Mouse (Mus musculus) embryonic facial prominence, embryonic 10.5 days (tissue): ENCODE data around the gene Tbc1d14. TPM values are rescaled to one million over a fixed set of nuclear protein-coding genes. Genes with fewer than 3 reads are reported as not detected.
A peak's percentile ranks its signal among the peaks of the same experiment; 100 is the strongest.

Experiments
- DNase-seq: peaks from one replicate; pipeline ENCODE4 v3.0.0-alpha.2; 2017; ENCODE audit warnings: low spot score
- H3K27ac ChIP-seq: fragments of 300-500 bp; sonication (generic); replicated peaks from 2 replicates; pipeline ENCODE4 v1.5.1; 2016; ENCODE audit warnings: mild to moderate bottlenecking
- H3K27me3 ChIP-seq: fragments of 300-500 bp; sonication (generic); replicated peaks from 2 replicates; pipeline ENCODE4 v1.6.1; 2016; ENCODE audit warnings: low read depth, mild to moderate bottlenecking; ENCODE audit not compliant: poor library complexity, severe bottlenecking
- H3K36me3 ChIP-seq: fragments of 300-500 bp; sonication (generic); replicated peaks from 2 replicates; pipeline ENCODE4 v1.6.1; 2016; ENCODE audit warnings: mild to moderate bottlenecking, moderate library complexity
- H3K4me1 ChIP-seq: fragments of 300-500 bp; sonication (generic); 2 replicates; pipeline ENCODE4 v1.6.1; 2016
- H3K4me3 ChIP-seq: fragments of 300-500 bp; sonication (generic); 2 replicates; pipeline ENCODE4 v1.5.1; 2016; ENCODE audit warnings: mild to moderate bottlenecking, moderate library complexity
- H3K9me3 ChIP-seq: fragments of 300-500 bp; sonication (generic); 2 replicates; pipeline ENCODE4 v1.6.1; 2016; ENCODE audit warnings: mild to moderate bottlenecking
- WGBS: fragments of 180-500 bp; shearing (Covaris S2); methylation state at CpG from one replicate; pipeline ENCODE4 v1.1.7; 2016; 5-methylcytosine and 5-hydroxymethylcytosine counted together
- polyA plus RNA-seq: library from polyadenylated mRNA; unstranded; fragments of >200 nt; fragmentation: Nextera tagmentation; extraction: Ambion mirVana; gene quantifications from 2 replicates; pipeline ENCODE4 v1.2.1, GENCODE M21; 2016

The Tbc1d14 gene
- polyA plus RNA-seq, 1 experiment from 2014 or later, result 39.9 TPM

GRCm38 (mm10) chr5:36544765-36545164 lies 48.3 kb downstream of the Tbc1d14 start:
- 91% methylated on average over 1 of the region's 1 CpGs for WGBS
- H3K4me3 ChIP-seq, result no peak overlapping the region
- no peaks in the 10 kb centered on the region for H3K9me3 ChIP-seq
- H3K36me3 ChIP-seq, result no peaks in the 10 kb centered on the region
- H3K27me3 ChIP-seq, result no peaks in the 10 kb centered on the region
- no peak for DNase-seq
- H3K4me1 ChIP-seq, result 0 out of 2 replicates have a peak, but pooled peaks cover 3% of the 10 kb centered on the region
- H3K27ac ChIP-seq, result no peak overlapping the region

- H3K27ac ChIP-seq, result no peak overlapping the region
- no peak overlapping the region for H3K4me3 ChIP-seq
- H3K4me1 ChIP-seq, result no peaks in the 10 kb centered on the region
- no peaks in the 10 kb centered on the region for H3K9me3 ChIP-seq
- H3K36me3 ChIP-seq, result no peaks in the 10 kb centered on the region
- H3K27me3 ChIP-seq, result no peaks in the 10 kb centered on the region
- DNase-seq, result no peak
- 92% methylated on average over 2 of the region's 2 CpGs for WGBS
These were observed 52.1 kb downstream of the Tbc1d14 start for GRCm38 (mm10) chr5:36540928-36541327.

GRCm38 (mm10) chr5:36538576-36539187 lies 54.4 kb downstream of the Tbc1d14 start:
- Histone ChIP-seq H3K9me3 (no peaks in the 10 kb centered on the region), H3K36me3 (no peaks in the 10 kb centered on the region), H3K27ac (no peak overlapping the region), H3K4me3 (no peak overlapping the region), H3K4me1 (no peaks in the 10 kb centered on the region), H3K27me3 (no peaks in the 10 kb centered on the region)
- peak; percentile 55 for DNase-seq
- WGBS, result 45% methylated on average over 4 of the region's 4 CpGs

- no peak overlapping the region for H3K27ac ChIP-seq
- DNase-seq, result no peak
- H3K36me3 ChIP-seq, result no peaks in the 10 kb centered on the region
- no peaks in the 10 kb centered on the region for H3K4me1 ChIP-seq
- no peaks in the 10 kb centered on the region for H3K9me3 ChIP-seq
- WGBS, result 90% methylated on average over 3 of the region's 3 CpGs
- H3K4me3 ChIP-seq, result no peak overlapping the region
- H3K27me3 ChIP-seq, result no peaks in the 10 kb centered on the region
These were observed 56.7 kb downstream of the Tbc1d14 start for GRCm38 (mm10) chr5:36536424-36536823.

GRCm38 (mm10) chr5:36535438-36536176 lies 57.5 kb downstream of the Tbc1d14 start:
- peaks cover 6% of the 10 kb centered on the region for H3K4me1 ChIP-seq
- H3K36me3 ChIP-seq, result no peaks in the 10 kb centered on the region
- no peak overlapping the region for H3K27ac ChIP-seq

GRCm38 (mm10) chr5:36534455-36535030 lies 58.5 kb downstream of the Tbc1d14 start:
- WGBS, result 86% methylated on average over 6 of the region's 6 CpGs
- peaks cover 16% of the 10 kb centered on the region for H3K4me1 ChIP-seq
- H3K9me3 ChIP-seq, result no peaks in the 10 kb centered on the region
- no peak overlapping the region for H3K4me3 ChIP-seq
- DNase-seq, result no peak
- H3K27me3 ChIP-seq, result no peaks in the 10 kb centered on the region
- H3K36me3 ChIP-seq, result no peaks in the 10 kb centered on the region
- H3K27ac ChIP-seq, result no peak overlapping the region

More at GRCm38 (mm10) chr5:36535438-36536176, 57.5 kb downstream of the Tbc1d14 start:
- Histone ChIP-seq H3K27me3 (no peaks in the 10 kb centered on the region), H3K4me3 (no peak overlapping the region), H3K9me3 (no peaks in the 10 kb centered on the region)
- no peak for DNase-seq
- 84% methylated on average over 6 of the region's 6 CpGs for WGBS

GRCm38 (mm10) chr5:36530129-36530751 lies 62.8 kb downstream of the Tbc1d14 start:
- DNase-seq, result peak; percentile 95
- H3K27me3 ChIP-seq, result no peaks in the 10 kb centered on the region
- peaks cover 37% of the 10 kb centered on the region for H3K4me1 ChIP-seq
- WGBS, result under 1% methylated on average over 28 of the region's 28 CpGs
- H3K9me3 ChIP-seq, result no peaks in the 10 kb centered on the region
- H3K36me3 ChIP-seq, result 0 out of 2 replicates have a peak, but pooled peaks cover 7% of the 10 kb centered on the region
- peak overlapping the region; percentile 94 for H3K4me3 ChIP-seq
- peak overlapping the region; percentile 93 for H3K27ac ChIP-seq

GRCm38 (mm10) chr5:36529698-36530097 lies 63.4 kb downstream of the Tbc1d14 start:
- peak overlapping the region; percentile 94 for H3K4me3 ChIP-seq
- peak overlapping the region; percentile 93 for H3K27ac ChIP-seq
- WGBS, result 13% methylated on average over 5 of the region's 5 CpGs
- DNase-seq, result no peak
- H3K27me3 ChIP-seq, result no peaks in the 10 kb centered on the region
- peaks cover 12% of the 10 kb centered on the region for H3K36me3 ChIP-seq
- H3K9me3 ChIP-seq, result no peaks in the 10 kb centered on the region
- H3K4me1 ChIP-seq, result peaks cover 37% of the 10 kb centered on the region

- peaks cover 37% of the 10 kb centered on the region for H3K4me1 ChIP-seq
- no peaks in the 10 kb centered on the region for H3K9me3 ChIP-seq
- WGBS, result 88% methylated on average over 2 of the region's 2 CpGs
These were observed 66.2 kb downstream of the Tbc1d14 start for GRCm38 (mm10) chr5:36526921-36527320.

GRCm38 (mm10) chr5:36526274-36526673 lies 66.8 kb downstream of the Tbc1d14 start:
- no peak for DNase-seq
- Histone ChIP-seq H3K27ac (no peak overlapping the region), H3K27me3 (no peaks in the 10 kb centered on the region), H3K36me3 (peaks cover 46% of the 10 kb centered on the region), H3K9me3 (no peaks in the 10 kb centered on the region), H3K4me1 (peaks cover 37% of the 10 kb centered on the region), H3K4me3 (no peak overlapping the region)
- WGBS, result 82% methylated on average over 5 of the region's 5 CpGs

More at GRCm38 (mm10) chr5:36526921-36527320, 66.2 kb downstream of the Tbc1d14 start:
- Histone ChIP-seq H3K27ac (no peak overlapping the region), H3K27me3 (no peaks in the 10 kb centered on the region), H3K36me3 (peaks cover 40% of the 10 kb centered on the region), H3K4me3 (no peak overlapping the region)
- no peak for DNase-seq

GRCm38 (mm10) chr5:36525216-36525615 lies 67.9 kb downstream of the Tbc1d14 start:
- peaks cover 57% of the 10 kb centered on the region for H3K36me3 ChIP-seq
- no peak overlapping the region for H3K4me3 ChIP-seq
- WGBS, result 72% methylated on average over 2 of the region's 2 CpGs
- no peaks in the 10 kb centered on the region for H3K27me3 ChIP-seq
- no peaks in the 10 kb centered on the region for H3K9me3 ChIP-seq
- DNase-seq, result no peak
- no peak overlapping the region for H3K27ac ChIP-seq
- H3K4me1 ChIP-seq, result peaks cover 27% of the 10 kb centered on the region

GRCm38 (mm10) chr5:36523219-36523703 lies 69.8 kb downstream of the Tbc1d14 start:
- H3K4me1 ChIP-seq, result peaks cover 8% of the 10 kb centered on the region
- DNase-seq, result no peak
- no peaks in the 10 kb centered on the region for H3K27me3 ChIP-seq
- no peak overlapping the region for H3K4me3 ChIP-seq
- H3K27ac ChIP-seq, result no peak overlapping the region
- 90% methylated on average over 5 of the region's 5 CpGs for WGBS
- peaks cover 77% of the 10 kb centered on the region for H3K36me3 ChIP-seq
- H3K9me3 ChIP-seq, result no peaks in the 10 kb centered on the region
